Mouse (Mus musculus): ENCODE results near the gene Nln. TPM values are rescaled to one million over a fixed set of nuclear protein-coding genes. Genes with fewer than 3 reads are reported as not detected.

The Nln gene
- polyA plus RNA-seq (2017; shearing (Covaris generic)) = 10.0 TPM

GRCm38 (mm10) chr13:104109288-104109815 is at the start of gene Nln, which contains the start of gene Sgtb:
Gene Nln, minus strand, starts transcription at chr13:104109614.
Gene Sgtb, plus strand, starts transcription at chr13:104109741.

Other genes with a start within 250 kb of the Nln start
- 94.4 TPM for gene Erbin, start 189.1 kb downstream of the Nln start, polyA plus RNA-seq (2017; shearing (Covaris generic))
- 6.2 TPM for gene Sgtb, start 127 bp upstream of the Nln start, polyA plus RNA-seq (2017; shearing (Covaris generic))
- 37.6 TPM for gene Trappc13, start 68.9 kb upstream of the Nln start, polyA plus RNA-seq (2017; shearing (Covaris generic))
- gene Trim23, start 69.2 kb upstream of the Nln start, polyA plus RNA-seq (2017; shearing (Covaris generic)) = 14.6 TPM
- 0.90 TPM for gene Cenpk, start 119.0 kb upstream of the Nln start, polyA plus RNA-seq (2017; shearing (Covaris generic))
- gene Ppwd1, start 119.2 kb upstream of the Nln start, polyA plus RNA-seq (2017; shearing (Covaris generic)) = 10.4 TPM
- 8.1 TPM for gene Adamts6, start 178.2 kb upstream of the Nln start, polyA plus RNA-seq (2017; shearing (Covaris generic))

Data from naive thymus-derived CD4-positive, alpha-beta T cell, adult 5 months (primary cell).